Mouse (Mus musculus) gastrocnemius, postnatal 25 days (tissue): ENCODE measurements around the gene Yaf2. TPM values are rescaled to one million over a fixed set of nuclear protein-coding genes. Genes with fewer than 3 reads are reported as not detected.

Experiments used
- DNase-seq: peaks from one replicate; pipeline ENCODE4 v3.0.0; 2022
- total RNA-seq, 2 experiments: library from RNA; stranded (reverse); gene quantifications; 1 replicate in 1 of 2; 2 replicates in 1 of 2; pipeline ENCODE4 v1.2.3; 2021

Gene Yaf2
- total RNA-seq, 2 experiments from 2014 or later: 13.3 to 14.6 TPM

DNA sequence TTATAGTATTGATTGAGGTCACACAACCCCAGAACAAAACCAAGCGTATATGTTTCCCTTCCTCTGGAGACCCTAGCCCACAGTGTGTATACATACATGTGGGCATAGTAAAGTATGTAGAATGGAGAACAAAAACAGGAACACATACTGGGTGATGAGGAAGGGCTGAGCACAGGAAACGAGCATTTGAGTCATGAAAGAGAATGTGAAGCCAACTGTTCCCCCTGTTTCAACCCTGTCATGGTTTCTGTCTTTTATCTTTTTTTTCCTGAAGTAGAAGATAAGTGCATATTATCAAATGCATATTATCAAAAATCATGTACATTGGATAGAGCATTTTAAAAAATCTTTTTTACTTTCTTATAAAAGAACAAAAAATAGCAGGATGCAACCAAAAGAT is 49.1 kb downstream of the Yaf2 start:
- no peak for DNase-seq

- peak; percentile 39 for DNase-seq
Measured at GRCm38 (mm10) chr15:93285244-93285643, 51.5 kb downstream of the Yaf2 start.

DNA sequence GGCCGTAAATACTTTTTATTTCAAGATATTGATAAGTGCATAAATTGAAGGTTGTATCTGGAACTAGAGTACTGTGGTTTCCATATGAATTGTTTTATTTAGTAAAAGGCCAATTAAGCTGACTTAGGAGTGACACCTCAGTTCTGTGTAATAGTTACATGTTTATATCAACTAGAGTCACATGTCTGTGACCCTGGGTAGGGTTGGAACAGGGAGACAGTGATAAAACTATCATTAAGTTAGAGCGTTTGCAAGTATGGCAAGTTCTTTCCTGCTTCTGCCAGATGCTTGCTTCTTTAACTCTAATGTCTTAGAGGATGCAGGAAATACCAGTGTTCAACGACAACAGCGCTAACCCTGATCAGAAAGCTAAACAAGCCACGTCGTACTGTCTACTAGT is 52.4 kb downstream of the Yaf2 start:
- DNase-seq: no peak

DNA sequence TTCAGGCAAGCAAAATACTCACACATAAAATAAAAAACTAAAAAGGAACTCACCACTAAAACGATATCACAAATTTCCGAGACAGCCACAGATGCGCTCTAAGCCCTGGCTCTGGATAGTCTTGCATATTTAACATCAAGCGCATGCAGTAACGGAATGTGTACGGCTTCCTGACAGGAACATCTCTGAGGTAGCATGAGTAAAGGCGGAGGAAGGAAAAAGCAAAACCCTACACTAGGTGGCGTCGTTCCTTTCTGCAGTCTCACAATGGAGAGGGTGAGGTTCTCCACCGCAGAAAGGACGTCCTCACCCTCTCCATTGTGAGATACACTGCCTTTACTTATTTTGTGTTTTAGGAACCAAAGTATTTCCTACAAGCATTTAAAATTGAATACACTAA is 53.4 kb downstream of the Yaf2 start:
- DNase-seq: no peak

GRCm38 (mm10) chr15:93276276-93276675 is 60.5 kb downstream of the Yaf2 start:
- DNase-seq: no peak

DNA sequence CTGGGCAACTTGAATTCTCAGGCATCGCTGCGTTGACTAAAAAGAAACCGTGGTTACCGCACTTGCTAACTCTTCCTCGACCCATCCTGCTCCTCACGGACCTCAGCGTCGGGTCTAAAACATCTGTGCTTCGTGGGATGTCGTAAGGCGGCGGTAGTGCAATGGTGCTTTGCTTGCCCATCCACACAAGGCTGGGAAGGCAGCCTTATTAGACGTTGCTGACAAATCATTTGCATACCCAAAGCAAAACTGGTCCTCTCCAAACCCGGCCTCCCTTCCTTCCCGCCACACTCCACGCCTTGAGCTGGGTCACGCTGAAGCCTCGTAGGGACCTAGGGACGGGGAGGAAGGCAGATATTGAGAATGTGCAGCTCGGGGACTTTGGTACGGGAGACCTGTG is 61.1 kb downstream of the Yaf2 start:
- DNase-seq: peak; percentile 31

- peak; percentile 100 for DNase-seq
Measured at GRCm38 (mm10) chr15:93274679-93275583, 61.8 kb downstream of the Yaf2 start, which contains the start of gene Gxylt1. Gene Gxylt1, minus strand, starts transcription at chr15:93275179.

- DNase-seq: no peak
Measured at GRCm38 (mm10) chr15:93273788-93274678, 62.7 kb downstream of the Yaf2 start.

DNA sequence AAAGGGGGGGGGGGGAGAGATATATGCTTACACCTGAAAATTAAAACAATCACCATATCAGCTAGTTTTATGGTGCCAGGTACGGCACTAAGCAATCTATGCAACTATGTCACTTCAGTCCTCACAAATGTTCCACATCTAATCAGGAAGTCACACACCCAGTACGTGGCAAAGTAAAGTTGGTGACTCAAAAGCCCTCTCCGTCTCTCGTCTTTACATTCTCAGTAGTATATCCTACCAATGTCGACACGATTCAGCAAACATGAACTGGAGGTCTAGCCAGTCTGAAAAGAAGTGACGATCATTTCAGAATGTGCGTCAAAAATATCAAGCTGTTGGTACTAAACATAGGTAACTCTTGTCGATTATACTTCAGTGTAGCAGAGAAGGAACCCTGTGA is 63.8 kb downstream of the Yaf2 start:
- no peak for DNase-seq

DNA sequence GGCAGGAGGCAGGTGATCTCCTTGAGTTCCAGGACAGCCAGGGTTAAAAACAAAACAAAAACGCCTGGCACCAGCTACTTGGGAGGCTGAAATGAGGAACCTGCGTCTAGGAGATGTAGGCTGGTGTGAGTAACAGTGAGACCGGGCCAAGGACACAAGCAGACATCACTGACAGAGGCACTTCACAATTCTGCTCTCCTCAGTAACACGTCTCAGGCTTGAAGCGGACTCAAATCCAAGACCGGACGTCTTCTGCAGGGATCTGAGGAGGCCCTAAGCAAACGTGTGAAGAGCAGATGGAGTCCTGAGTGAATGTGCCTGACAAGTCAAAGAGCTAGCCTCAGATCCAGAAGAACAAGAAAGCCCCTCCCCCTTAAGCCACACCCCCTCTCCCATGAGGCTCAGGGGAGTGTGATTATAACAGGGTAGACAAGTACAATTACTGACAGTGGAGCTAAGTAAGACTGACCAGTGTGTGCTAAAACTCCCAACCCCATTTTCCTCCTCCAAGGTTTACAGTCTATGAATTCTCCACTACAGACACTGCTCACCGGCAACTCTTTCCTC is 66.4 kb downstream of the Yaf2 start:
- DNase-seq: no peak

GRCm38 (mm10) chr15:93269572-93269971 is 67.2 kb downstream of the Yaf2 start:
- no peak for DNase-seq

DNA sequence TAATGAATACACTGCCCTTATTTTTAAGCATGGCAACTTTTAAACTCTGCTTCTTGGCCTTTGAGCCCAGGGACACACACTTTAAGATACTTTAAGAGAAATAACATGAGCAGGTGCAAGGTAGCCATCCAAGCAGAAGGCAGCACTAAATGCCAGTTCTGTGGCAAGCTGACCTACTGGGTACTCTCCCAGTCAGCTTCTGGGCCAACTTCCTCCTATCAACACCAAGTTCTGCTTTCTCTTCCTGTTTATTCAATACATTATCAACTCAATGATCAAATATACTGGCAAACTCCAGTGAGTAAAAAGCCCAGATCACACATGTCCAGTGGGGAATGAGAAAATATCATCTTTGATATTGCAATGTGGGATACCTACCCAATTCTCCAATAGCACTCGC is 68.7 kb downstream of the Yaf2 start:
- no peak for DNase-seq

- no peak for DNase-seq
Measured at GRCm38 (mm10) chr15:93267479-93267878, 69.3 kb downstream of the Yaf2 start.

DNA sequence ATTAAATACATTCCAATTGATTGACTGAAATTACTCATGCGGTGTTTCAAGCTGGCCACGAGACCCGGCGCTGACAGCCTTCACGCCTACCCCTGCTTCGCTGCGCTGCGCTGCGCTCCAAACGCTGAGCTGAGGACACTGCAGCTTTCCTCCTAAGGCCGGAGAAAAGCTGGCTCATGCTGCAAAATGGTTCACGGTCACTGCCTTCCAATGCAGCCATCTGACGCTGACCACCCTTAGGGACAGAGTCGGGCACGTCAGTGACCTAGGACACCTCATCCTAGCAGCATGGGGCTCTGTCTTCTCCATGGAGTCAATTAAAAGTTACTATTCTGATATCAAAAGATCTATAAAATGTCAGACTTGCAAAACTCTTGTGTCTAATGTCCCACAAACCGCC is 70.4 kb downstream of the Yaf2 start:
- DNase-seq: no peak

GRCm38 (mm10) chr15:93265728-93266127 is 71.0 kb downstream of the Yaf2 start:
- DNase-seq: no peak

DNA sequence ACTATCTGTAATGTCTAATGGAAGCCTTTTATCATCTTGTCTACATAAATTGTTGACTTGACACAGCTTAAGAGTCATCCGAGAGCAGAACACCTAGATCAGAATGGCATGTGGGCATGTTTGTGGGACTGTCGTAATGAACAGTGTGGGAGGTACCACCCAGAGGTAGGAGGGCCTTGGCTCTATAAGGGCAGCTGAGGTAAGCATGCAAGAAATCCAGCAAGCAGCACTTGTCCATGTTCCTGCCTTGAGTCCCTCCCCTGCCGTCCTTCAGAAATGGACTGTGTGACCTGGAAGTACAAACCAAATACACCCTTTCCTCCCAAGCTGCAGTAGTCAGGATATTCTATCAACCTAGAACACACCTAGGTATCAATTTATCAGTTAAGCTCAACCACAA is 71.5 kb downstream of the Yaf2 start:
- no peak for DNase-seq

GRCm38 (mm10) chr15:93264221-93264620 is 72.5 kb downstream of the Yaf2 start:
- DNase-seq: no peak

DNA sequence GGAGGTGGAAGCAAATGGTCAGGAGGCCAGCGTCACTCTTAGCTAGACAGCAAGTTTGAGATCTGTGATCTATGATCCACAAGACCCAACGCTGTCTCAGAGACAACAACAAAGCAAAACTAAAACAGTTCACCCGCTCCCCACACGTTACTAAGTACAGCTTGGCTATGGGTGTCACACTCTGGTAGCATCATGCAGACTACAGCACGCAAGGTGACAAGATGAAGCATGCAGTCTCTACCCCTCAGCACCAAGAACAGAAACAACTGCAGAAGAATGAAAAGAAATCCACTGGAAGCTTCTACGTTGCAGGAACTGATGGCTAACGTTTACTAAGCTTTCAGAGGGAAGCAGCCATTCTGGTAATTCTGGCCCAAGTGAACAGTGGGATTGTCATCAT is 73.2 kb downstream of the Yaf2 start:
- DNase-seq: no peak

DNA sequence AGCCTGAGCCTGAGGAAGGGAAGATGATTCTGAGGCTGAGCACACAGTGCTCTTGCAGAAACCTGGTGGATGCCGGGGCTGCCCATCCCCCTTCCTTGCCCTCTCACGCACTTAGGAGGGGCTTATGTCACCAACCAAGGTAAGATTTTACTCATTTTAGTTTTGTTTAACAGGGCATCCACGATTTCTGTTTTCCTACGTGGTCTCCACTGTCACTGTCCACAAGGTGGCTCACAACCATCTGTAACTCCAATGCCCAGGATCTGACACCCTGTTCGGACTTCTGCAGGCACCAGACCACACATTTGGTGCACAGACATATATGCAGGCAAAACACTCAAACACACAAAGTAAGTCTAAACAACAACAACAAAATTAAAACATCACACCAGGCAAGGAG is 73.9 kb downstream of the Yaf2 start:
- no peak for DNase-seq

- DNase-seq: no peak
Measured at GRCm38 (mm10) chr15:93262274-93262673, 74.5 kb downstream of the Yaf2 start.

DNA sequence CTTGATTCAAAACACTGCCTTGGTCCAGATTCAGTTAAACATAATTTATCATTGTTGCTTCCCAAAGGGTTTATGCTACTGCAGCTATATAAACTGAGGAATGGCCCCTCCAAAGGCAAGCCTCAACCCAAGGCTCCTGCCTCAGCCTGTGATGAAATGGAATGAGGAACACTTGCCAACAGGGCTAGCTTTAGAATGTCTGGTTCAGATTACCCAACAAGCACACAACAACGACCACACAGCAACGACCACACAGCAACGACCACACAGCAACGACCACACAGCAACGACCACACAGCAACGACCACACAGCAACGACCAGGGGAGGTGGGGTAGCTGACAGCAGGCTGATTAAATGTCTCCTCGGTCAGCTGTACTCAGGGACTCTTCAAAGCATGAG is 76.8 kb downstream of the Yaf2 start:
- DNase-seq: no peak

DNA sequence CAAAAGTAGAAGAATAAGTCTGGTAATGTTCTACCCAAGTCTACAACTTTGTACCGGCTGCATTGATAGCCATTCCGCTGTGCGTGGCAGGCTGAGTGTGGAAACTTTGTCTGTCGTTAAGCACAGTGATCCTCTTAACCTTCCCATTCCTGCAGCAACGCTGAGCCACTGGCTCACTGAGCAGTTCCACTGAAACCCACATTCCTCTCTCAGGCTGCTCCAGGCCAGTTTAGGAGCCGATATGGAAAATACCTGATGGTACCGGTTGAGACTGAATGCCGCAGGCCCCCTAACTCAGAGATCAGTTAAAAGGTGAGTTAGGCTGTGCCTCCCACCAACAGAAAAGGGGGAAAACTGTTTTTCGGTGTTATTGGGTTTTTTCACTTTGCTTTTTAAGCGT is 81.4 kb downstream of the Yaf2 start:
- DNase-seq: no peak

GRCm38 (mm10) chr15:93253172-93253571 is 83.6 kb downstream of the Yaf2 start:
- DNase-seq: no peak
